Mouse (Mus musculus) gastrocnemius, postnatal 10 days (tissue): ENCODE results near the gene Il6ra. TPM values are rescaled to one million over a fixed set of nuclear protein-coding genes. Genes with fewer than 3 reads are reported as not detected.
A peak's percentile ranks its signal among the peaks of the same experiment; 100 is the strongest.

Experiments used
- DNase-seq: peaks from one replicate; pipeline ENCODE4 v3.0.0; 2021; ENCODE audit warnings: mixed read lengths
- total RNA-seq, 2 experiments: library from RNA; stranded (reverse); gene quantifications; 2 replicates each; pipeline ENCODE4 v1.2.3; 2021

Gene Il6ra
- total RNA-seq, 2 experiments from 2014 or later = 2.4 to 3.1 TPM

- DNase-seq = no peak
These were observed 65.4 kb downstream of the Il6ra start for GRCm38 (mm10) chr3:89847596-89847995.

GRCm38 (mm10) chr3:89847126-89847525 lies 65.9 kb downstream of the Il6ra start:
- no peak for DNase-seq

- DNase-seq = no peak
These were observed 67.2 kb downstream of the Il6ra start for GRCm38 (mm10) chr3:89845814-89846213.

- peak; percentile 11 for DNase-seq
These were observed 69.8 kb downstream of the Il6ra start for GRCm38 (mm10) chr3:89843148-89843547.

DNA sequence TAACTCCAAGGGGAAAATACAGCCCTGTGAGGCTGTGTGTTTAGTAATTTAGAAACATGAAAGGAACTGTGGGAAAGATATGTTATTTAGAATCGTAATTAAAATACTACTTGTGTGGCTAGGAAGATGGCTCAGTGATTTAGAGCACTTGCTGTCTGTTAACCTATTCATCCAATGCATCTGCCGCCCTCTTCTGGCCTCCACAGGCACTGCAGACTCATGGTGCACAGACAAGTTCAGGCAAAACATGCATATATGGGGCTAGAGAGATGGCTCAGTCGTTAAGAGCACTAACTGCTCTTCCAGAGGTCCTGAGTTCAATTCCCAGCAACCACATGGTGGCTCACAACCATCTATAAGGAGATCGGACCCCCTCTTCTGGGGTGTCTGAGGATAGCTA lies 70.7 kb downstream of the Il6ra start:
- DNase-seq = peak; percentile 34

DNA sequence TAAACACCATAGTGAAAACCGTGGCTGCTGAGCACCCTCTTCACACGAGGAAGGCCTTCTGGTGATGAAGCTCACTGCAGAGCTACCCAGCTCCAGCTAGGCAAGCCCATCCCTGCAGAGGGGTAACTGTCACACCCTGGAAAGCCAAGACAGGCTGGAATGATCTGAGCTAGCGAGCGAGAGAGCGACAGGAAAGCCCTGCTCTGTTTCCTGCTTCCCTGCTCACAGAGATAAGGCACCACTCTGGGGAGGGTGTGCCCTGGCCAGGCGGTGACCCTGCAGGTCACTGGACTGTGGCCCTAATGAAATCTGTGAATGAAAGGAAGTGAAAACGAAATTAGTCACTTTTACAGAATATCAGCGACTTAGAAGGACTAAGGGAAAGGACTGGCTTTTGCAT lies 77.6 kb downstream of the Il6ra start:
- DNase-seq = no peak

- DNase-seq = peak; percentile 27
These were observed 82.0 kb downstream of the Il6ra start, which contains the start of gene She for GRCm38 (mm10) chr3:89830815-89831591. She (plus strand) TSS chr3:89831370.

DNA sequence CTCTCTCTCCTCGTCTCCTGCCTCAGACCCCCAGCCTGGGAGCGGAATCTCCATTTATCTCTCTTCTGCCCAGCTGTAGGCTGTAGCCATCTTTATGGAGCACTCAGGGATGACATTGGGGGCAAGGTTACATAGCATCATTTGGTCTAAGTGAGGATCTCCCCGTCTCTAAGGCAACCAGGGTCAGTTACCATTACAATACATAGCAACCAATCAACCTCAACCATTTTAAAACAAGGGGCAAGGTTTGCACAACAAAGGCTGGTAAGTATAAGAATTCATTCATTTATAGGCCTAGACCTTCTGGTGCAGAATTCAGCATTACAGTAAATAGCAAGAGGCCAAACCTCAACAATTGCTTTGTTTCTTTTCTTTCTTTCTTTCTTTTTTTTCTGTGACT lies 86.7 kb downstream of the Il6ra start:
- DNase-seq = no peak

DNA sequence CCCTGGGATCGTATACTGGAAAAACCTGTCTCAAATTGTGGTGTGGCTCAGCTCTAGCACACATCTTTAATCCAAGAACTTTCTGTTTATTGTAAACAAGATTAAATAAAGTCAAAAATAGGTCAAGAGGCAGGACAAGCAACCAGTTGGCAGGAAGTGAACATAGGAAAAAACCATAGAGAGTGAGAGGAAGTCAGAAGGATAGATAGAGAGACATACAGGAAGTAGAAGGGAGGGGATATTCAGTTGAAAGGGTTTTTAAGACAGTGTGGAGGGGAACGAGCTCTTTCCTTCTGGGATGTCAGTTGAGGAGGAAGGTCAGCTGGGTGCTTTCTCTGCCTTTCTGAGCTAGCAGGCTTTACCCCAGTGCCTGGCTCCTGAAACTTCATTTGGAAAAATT lies 89.4 kb downstream of the Il6ra start:
- no peak for DNase-seq

DNA sequence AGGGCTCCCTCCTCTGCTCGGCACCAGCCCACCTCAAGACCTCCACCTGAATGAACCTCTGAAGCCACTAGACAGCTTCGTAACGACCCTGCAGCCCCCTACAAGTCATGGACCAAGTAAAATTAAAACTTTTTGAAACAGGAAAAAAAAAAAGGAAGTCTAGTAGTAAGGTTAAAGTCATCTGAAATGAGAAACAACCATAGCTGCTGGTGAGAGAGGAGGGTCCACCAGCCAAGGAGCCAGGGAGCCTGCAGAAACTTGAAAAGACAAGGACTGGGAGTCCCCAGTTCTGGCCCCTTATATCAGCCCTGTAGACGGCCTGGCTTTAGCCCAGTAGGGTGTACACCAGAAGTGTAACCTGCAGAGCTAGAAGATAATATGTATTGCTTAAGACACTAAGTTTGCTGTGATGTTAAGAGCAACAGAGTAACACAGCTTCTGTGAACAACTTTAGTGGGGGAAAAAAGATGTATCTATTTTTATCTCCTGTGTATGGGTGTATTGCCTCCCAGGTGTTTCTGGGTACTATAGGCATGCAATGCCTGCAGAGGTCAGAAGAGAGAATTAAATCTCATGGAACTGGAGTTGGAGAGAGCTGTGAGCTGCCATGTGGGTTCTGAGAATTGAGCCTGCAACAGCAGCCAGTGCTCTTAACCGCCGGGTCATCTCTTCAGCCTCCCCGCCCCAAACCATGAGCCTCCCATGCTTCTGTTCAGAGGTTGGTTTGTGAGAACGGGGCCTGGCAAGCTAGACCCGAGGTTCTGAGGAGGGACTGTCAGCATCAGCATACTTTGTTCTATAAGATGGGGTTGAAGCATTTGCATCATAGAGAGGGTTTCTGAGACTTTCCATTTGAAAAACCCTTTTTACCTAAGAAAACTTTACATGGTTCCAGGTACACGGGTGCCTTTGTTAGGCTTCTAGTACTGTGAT lies 91.2 kb downstream of the Il6ra start:
- DNase-seq = no peak

DNA sequence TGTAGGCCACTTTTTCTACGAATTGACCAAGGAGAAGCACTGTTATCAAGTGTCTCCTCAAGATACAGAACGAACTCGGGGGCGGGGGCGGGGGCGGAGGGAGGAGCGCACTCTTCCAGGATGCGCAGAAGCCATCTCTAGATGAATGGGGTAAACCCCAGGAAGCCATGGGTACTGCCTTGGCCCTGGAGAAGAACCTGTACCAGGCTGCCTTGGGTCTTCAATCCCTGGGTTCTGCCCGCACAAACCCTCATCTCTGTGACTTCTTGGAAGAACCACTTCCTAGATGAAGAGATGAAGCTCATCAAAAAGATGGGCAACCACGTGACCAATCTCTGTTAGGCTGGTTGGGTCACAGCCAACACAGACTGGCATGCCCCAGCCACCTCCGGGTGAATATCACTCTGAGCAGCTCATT lies 91.9 kb downstream of the Il6ra start:
- DNase-seq = no peak

DNA sequence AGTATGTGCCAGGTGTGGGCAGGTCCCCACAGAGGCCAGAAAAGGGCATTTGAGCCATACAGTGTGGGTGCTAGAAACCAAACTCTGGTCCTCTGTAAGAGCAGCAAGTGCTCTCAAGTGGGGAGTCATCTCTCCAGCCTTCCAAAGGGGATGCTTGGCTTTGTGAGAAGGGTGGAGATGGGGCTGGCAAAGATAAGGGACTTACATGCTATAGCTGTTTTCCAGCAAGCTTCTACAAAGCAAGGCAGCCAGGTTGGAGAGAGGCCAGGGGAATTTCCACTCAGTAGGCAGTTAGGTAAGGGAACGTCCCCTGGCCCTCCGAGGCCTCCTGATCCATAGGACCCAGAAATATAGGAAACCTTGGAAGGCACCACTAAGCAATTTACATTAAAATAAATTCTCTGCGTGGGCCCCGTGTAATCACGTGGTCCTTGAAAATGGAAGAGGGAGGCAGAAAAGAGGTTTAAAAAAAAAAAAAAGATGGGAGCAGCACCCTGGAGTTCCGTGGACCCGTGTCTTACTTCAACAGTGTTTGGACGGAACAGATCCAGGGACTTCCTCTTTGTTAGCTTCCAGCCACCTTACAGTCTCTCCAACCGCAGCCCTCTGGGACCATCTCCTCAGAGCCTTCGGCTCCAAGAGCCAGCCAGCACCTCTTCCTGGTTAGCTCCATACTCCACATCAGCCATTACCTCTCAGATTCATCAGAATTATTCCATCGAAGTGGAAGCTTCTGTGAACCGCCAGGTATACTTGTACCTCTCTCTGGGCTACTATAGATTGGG lies 92.5 kb downstream of the Il6ra start:
- no peak for DNase-seq

GRCm38 (mm10) chr3:89819897-89820296 lies 93.1 kb downstream of the Il6ra start:
- no peak for DNase-seq

- no peak for DNase-seq
These were observed 94.4 kb downstream of the Il6ra start for GRCm38 (mm10) chr3:89818605-89819004.

DNA sequence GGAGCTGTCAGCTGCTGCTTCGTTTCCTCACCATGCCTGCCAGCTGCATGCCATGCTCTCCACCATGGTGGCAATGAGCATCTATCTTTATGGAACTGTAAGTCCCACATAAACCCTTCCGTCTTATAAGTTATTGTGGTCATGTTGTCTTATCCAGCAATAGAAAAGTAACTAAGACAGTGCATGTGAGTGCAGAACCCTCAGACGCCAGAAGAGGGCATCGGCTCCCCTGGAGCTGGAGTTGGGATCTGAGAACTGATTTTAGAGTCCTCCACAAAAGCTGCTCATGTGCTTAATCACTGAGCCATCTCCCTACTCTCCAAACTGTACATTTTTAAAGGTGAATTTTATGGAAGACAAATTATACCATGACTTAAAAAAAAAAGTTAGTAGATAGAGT lies 95.9 kb downstream of the Il6ra start:
- DNase-seq = peak; percentile 58

Other genes starting within 250 kb of the Il6ra start
- 1 to 10 TPM; 6.3 to 8.3 TPM for gene Adar, start 198.2 kb downstream of the Il6ra start, total RNA-seq
- gene Chrnb2, start 148.6 kb downstream of the Il6ra start, total RNA-seq = under 1 TPM; 0.16 to 0.23 TPM
- gene Ube2q1, start 139.6 kb downstream of the Il6ra start, total RNA-seq = 10 to 100 TPM; 17.9 to 23.7 TPM
- gene She, start 81.8 kb downstream of the Il6ra start, total RNA-seq = 10 to 100 TPM in 1 of 2 experiments, 1 to 10 TPM in 1; 9.4 to 10.7 TPM
- 10 to 100 TPM; 32.8 to 43.5 TPM for gene Atp8b2, start 50.3 kb upstream of the Il6ra start, total RNA-seq
- 10 to 100 TPM; 49.3 to 52.8 TPM for gene Hax1, start 85.6 kb upstream of the Il6ra start, total RNA-seq
- 10 to 100 TPM; 47.4 to 54.0 TPM for gene 4933434E20Rik, start 138.4 kb upstream of the Il6ra start, total RNA-seq
- 100 to 1,000 TPM; 119 to 141 TPM for gene Ubap2l, start 139.4 kb upstream of the Il6ra start, total RNA-seq
- 100 to 1,000 TPM; 277 to 366 TPM for gene Tpm3, start 159.5 kb upstream of the Il6ra start, total RNA-seq
- under 1 TPM; 0.09 to 0.11 TPM for gene Nup210l, start 190.9 kb upstream of the Il6ra start, total RNA-seq